Mouse (Mus musculus) heart, embryonic 11.5 days (tissue): Measurements from ENCODE around the gene Tas2r121. TPM values are rescaled to one million over a fixed set of nuclear protein-coding genes. Genes with fewer than 3 reads are reported as not detected.
"Not testable (repeated sequence)": the region's sequence is repeated elsewhere in the genome, so short reads cannot be mapped to it uniquely, and the experiment has no call there.

ENCODE experiments used
- ATAC-seq: fragments of 200-750 bp; cut with Nextera tagmentation; replicated peaks from 2 replicates; pipeline ENCODE4 v1.8.0; 2017; ENCODE audit warnings: moderate library complexity; ENCODE audit not compliant: insufficient number of reproducible peaks, low FRiP score, low TSS enrichment
- H3K27ac ChIP-seq: fragments of 300-500 bp; sonication (generic); 2 replicates; pipeline ENCODE4 v1.5.1; 2014; ENCODE audit warnings: mild to moderate bottlenecking, low read depth, low read length
- H3K27me3 ChIP-seq: fragments of 300-500 bp; sonication (generic); 2 replicates; pipeline ENCODE4 v1.6.1; 2014; ENCODE audit warnings: mild to moderate bottlenecking, low read length, mixed read lengths; ENCODE audit not compliant: control insufficient read depth, insufficient read depth
- H3K36me3 ChIP-seq: fragments of 300-500 bp; sonication (generic); 2 replicates; pipeline ENCODE4 v1.6.1; 2014; ENCODE audit warnings: mild to moderate bottlenecking, low read length, moderate library complexity, mixed read lengths; ENCODE audit not compliant: control insufficient read depth, insufficient read depth
- H3K4me1 ChIP-seq: fragments of 300-500 bp; sonication (generic); 2 replicates; pipeline ENCODE4 v1.6.1; 2014; ENCODE audit warnings: low read length; ENCODE audit not compliant: control insufficient read depth, insufficient read depth
- H3K4me2 ChIP-seq: fragments of 300-500 bp; sonication (generic); 2 replicates; pipeline ENCODE4 v1.6.1; 2014; ENCODE audit warnings: mild to moderate bottlenecking, moderate library complexity
- H3K4me3 ChIP-seq: fragments of 300-500 bp; sonication (generic); 2 replicates; pipeline ENCODE4 v1.5.1; 2014; ENCODE audit warnings: low read depth, low read length
- H3K9ac ChIP-seq: fragments of 300-500 bp; sonication (generic); 2 replicates; pipeline ENCODE4 v1.6.1; 2014; ENCODE audit warnings: mild to moderate bottlenecking, low read depth, low read length, moderate library complexity
- H3K9me3 ChIP-seq: fragments of 300-500 bp; sonication (generic); replicated peaks from 2 replicates; pipeline ENCODE4 v1.6.1; 2016; ENCODE audit warnings: low read length; ENCODE audit not compliant: control insufficient read depth
- WGBS: fragments of 180-500 bp; shearing (Covaris S2); extraction: QIAGEN DNeasy Blood & Tissue Kit; methylation state at CpG from one replicate; pipeline ENCODE4 v1.1.7; 2014; ENCODE audit not compliant: insufficient replicate concordance; 5-methylcytosine and 5-hydroxymethylcytosine counted together
- polyA plus RNA-seq: library from polyadenylated mRNA; unstranded; fragments of >200 nt; fragmentation: Nextera tagmentation; extraction: Ambion mirVana; gene quantifications from 2 replicates; pipeline ENCODE4 v1.2.1, GENCODE M21; 2014

Tas2r121 gene
- polyA plus RNA-seq: not detected in 2 replicates

DNA sequence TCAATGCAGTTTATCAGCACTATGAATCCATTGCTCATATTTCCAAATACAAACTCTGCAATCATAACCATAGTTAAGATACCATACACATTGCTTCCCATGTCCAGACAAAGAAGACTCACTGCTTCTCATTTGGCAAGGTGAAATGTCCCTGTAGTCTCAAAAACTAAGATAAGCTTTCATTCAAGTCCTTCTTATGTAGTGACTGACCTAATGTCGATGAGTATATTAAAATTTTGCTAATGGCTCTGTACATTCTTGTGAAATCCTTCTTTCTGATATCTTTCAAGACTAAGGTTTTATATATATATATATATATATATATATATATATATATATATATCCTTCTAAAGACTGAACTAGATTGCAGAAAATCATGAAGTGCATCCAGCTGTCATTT, at the start of gene Tas2r121:
Gene Tas2r121 (minus strand): TSS at position 101 of the 400 bp plus-strand sequence.
- Histone ChIP-seq H3K9me3 (no peaks in the 10 kb centered on the region), H3K27ac (no peak within 1 kb of the TSS), H3K36me3 (no peaks in the 10 kb centered on the region), H3K4me3 (no peak within 1 kb of the TSS), H3K4me2 (no peak within 1 kb of the TSS), H3K27me3 (no peaks in the 10 kb centered on the region), H3K4me1 (no peaks in the 10 kb centered on the region), H3K9ac (no peak within 1 kb of the TSS)
- no peak for ATAC-seq
- WGBS: 63% methylated on average over 1 of the region's 1 CpGs

DNA sequence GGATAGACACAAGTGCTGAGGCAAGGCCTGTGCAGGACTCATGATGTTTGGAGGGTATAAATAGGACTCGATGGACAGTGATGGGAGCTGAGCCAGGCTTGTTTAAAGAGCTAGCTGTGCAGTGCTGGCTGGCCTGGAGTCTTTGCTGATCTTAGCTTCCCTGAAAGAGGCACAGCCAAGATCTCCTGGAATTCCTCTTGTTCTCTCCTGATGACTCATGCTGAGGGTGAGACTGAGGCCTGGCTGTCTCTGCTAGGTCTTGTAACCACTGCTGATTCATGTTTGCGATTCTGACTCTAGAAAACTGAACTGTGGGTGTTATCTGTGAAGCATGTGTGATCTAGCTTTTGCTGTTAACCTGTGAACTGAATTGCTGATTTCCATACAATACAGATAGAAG, 49.4 kb upstream of the Tas2r121 start:
- Histone ChIP-seq H3K9ac (no peak overlapping the region), H3K4me3 (no peak overlapping the region), H3K4me1 (no peaks in the 10 kb centered on the region), H3K4me2 (no peak overlapping the region), H3K36me3 (no peaks in the 10 kb centered on the region), H3K27ac (no peak overlapping the region), H3K9me3 (no peaks in the 10 kb centered on the region), H3K27me3 (no peaks in the 10 kb centered on the region)
- ATAC-seq: no peak
- 72% methylated on average over 2 of the region's 2 CpGs for WGBS

DNA sequence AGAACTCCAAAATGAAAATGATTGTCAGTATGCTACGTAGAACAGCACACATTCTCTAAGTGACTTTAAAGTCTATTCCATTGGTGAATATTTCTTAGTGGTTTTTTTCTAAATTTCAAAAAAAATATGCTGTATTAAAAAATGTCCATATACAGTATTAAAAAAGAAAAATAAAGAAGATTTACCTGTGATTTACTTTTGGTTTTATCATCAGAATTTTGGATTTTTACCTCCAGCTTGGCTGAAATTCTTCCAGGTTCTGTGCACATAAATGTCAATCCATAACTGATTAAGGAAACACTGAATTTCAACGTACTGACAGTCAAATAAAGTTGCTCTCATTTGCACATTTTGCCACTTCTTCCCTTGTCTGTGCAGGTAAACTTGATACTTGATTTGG, 37.1 kb upstream of the Tas2r121 start, which contains the start of gene Tas2r115:
Gene Tas2r115 (minus strand): TSS at position 101 of the 400 bp plus-strand sequence.
- Histone ChIP-seq H3K36me3 (no peaks in the 10 kb centered on the region), H3K9ac (no peak within 1 kb of the TSS), H3K4me3 (no peak within 1 kb of the TSS), H3K27ac (no peak within 1 kb of the TSS), H3K27me3 (no peaks in the 10 kb centered on the region), H3K4me2 (no peak within 1 kb of the TSS), H3K9me3 (no peaks in the 10 kb centered on the region), H3K4me1 (no peaks in the 10 kb centered on the region)
- no peak for ATAC-seq
- 68% methylated on average over 2 of the region's 2 CpGs for WGBS

DNA sequence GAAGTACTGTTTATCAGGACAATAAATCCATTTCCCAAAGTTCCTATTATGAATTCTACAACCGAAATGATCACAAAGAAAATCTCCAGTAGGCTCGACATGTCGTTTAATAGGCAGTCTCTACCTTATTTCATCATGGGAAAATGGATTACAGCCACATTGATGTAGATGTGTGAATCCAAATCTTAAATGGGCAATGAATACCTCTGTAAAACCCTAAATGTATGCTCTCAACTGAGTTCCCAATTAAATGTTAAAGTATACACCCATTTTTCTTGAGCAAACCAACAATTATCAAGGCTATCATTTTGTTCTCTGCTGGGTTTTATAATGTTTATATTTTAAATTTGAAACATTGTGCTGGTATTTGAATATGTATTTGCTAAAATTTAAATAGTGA, 11.0 kb upstream of the Tas2r121 start, which contains the start of gene Tas2r122:
Gene Tas2r122 (minus strand): TSS at position 101 of the 400 bp plus-strand sequence.
- H3K4me3 ChIP-seq: no peak within 1 kb of the TSS
- no peak for ATAC-seq
- H3K4me2 ChIP-seq: no peak within 1 kb of the TSS
- no peak within 1 kb of the TSS for H3K27ac ChIP-seq
- no peaks in the 10 kb centered on the region for H3K36me3 ChIP-seq
- no peak within 1 kb of the TSS for H3K9ac ChIP-seq
- 73% methylated on average over 3 of the region's 3 CpGs for WGBS
- H3K9me3 ChIP-seq: no peaks in the 10 kb centered on the region
- no peaks in the 10 kb centered on the region for H3K4me1 ChIP-seq
- no peaks in the 10 kb centered on the region for H3K27me3 ChIP-seq

DNA sequence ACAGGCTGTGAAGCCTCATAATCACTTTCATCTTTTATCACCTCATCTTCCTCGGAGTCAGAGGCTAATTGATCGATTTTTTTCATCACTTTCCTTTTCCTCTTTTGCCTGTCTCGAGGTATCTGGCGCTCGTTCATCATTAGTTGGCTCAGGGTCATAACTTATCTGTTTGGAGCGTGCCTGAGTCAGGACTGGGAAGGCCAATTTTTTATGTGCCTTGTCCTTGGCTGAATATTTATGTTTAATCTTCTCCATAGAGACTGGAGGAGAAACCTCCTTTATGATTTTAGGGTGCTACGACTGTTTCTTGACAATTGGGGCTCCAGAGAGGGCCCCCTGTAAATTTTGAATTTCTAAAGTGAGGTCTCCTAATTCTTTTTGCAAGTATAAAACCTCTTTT, 9.2 kb downstream of the Tas2r121 start:
- not testable (repeated sequence) for H3K4me1 ChIP-seq, ATAC-seq, H3K4me2 ChIP-seq, H3K27ac ChIP-seq, H3K36me3 ChIP-seq, H3K4me3 ChIP-seq, H3K27me3 ChIP-seq, H3K9ac ChIP-seq, H3K9me3 ChIP-seq
- WGBS: 79% methylated on average over 7 of the region's 7 CpGs

DNA sequence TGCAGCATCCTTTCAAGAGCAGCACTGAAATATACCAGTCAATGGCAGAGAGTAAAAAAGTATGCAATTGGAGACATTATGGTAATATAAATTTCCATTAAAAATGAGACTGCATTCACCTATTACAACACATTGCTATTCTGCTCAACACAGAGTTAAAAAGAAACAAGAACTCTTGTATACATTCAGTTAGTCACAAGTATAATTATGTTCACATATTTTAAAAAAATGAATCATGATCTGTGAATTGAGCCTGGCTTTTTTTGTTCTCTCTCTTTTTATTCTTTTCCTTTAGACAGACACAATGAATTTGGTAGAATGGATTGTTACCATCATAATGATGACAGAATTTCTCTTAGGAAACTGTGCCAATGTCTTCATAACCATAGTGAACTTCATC, 44.2 kb downstream of the Tas2r121 start, which contains the start of gene Tas2r120:
Gene Tas2r120 (plus strand): TSS at position 301 of the 400 bp plus-strand sequence.
- Histone ChIP-seq H3K4me2 (no peak within 1 kb of the TSS), H3K4me3 (no peak within 1 kb of the TSS), H3K27me3 (no peaks in the 10 kb centered on the region), H3K9me3 (no peaks in the 10 kb centered on the region), H3K27ac (no peak within 1 kb of the TSS), H3K4me1 (no peaks in the 10 kb centered on the region), H3K9ac (no peak within 1 kb of the TSS), H3K36me3 (no peaks in the 10 kb centered on the region)
- no peak for ATAC-seq

DNA sequence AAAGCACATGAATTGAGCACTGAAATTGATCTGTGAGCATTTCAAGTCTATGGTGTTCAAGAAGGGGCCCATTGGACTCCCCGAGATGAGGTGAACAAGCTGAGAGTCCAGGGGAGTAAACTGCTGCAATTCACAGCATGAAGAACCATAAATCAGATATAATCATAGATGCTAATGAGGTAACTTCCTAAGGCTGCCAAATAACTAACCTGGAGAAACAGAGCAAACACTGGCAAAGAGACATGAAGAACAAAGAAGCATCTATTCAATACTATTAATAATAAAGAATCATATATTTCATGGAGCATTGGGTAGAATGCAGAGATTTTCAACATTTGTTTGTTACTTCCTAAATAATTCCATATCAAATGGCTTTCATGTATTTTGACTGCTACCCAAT, 49.4 kb downstream of the Tas2r121 start, which contains the start of gene A630073D07Rik:
Gene A630073D07Rik (minus strand): TSS at position 101 of the 400 bp plus-strand sequence.
- H3K9ac ChIP-seq: no peak within 1 kb of the TSS
- no peak for ATAC-seq
- H3K27me3 ChIP-seq: no peaks in the 10 kb centered on the region
- H3K4me3 ChIP-seq: no peak within 1 kb of the TSS
- H3K4me2 ChIP-seq: no peak within 1 kb of the TSS
- H3K9me3 ChIP-seq: no peaks in the 10 kb centered on the region
- H3K4me1 ChIP-seq: no peaks in the 10 kb centered on the region
- no peak within 1 kb of the TSS for H3K27ac ChIP-seq
- H3K36me3 ChIP-seq: no peaks in the 10 kb centered on the region
- WGBS: 65% methylated on average over 1 of the region's 1 CpGs

Other genes starting within 250 kb of the Tas2r121 start
- gene Prh1, start 131.2 kb downstream of the Tas2r121 start, polyA plus RNA-seq: not detected in 2 replicates
- not detected in 2 replicates for gene Prp2, start 105.1 kb downstream of the Tas2r121 start, polyA plus RNA-seq
- gene A630073D07Rik, start 49.5 kb downstream of the Tas2r121 start, polyA plus RNA-seq: not detected in 2 replicates
- gene Tas2r120, start 44.1 kb downstream of the Tas2r121 start, polyA plus RNA-seq: not detected in 2 replicates
- gene Tas2r122, start 10.9 kb upstream of the Tas2r121 start, polyA plus RNA-seq: not detected in 2 replicates
- not detected in 2 replicates for gene Tas2r115, start 37.0 kb upstream of the Tas2r121 start, polyA plus RNA-seq
- not detected in 2 replicates for gene Tas2r124, start 53.7 kb upstream of the Tas2r121 start, polyA plus RNA-seq
- not detected in 2 replicates for gene Tas2r102, start 61.1 kb upstream of the Tas2r121 start, polyA plus RNA-seq
- not detected in 2 replicates for gene Tas2r136, start 77.2 kb upstream of the Tas2r121 start, polyA plus RNA-seq
- gene Tas2r117, start 101.8 kb upstream of the Tas2r121 start, polyA plus RNA-seq: not detected in 2 replicates
- gene Tas2r123, start 146.1 kb upstream of the Tas2r121 start, polyA plus RNA-seq: not detected in 2 replicates
- gene Tas2r116, start 154.4 kb upstream of the Tas2r121 start, polyA plus RNA-seq: not detected in 2 replicates
- gene Tas2r110, start 167.0 kb upstream of the Tas2r121 start, polyA plus RNA-seq: not detected in 2 replicates
- gene Tas2r113, start 192.0 kb upstream of the Tas2r121 start, polyA plus RNA-seq: not detected in 2 replicates
- not detected in 2 replicates for gene Tas2r125, start 208.6 kb upstream of the Tas2r121 start, polyA plus RNA-seq